Mouse (Mus musculus): Measurements from ENCODE around the gene Lemd1. TPM values are rescaled to one million over a fixed set of nuclear protein-coding genes. Genes with fewer than 3 reads are reported as not detected.

Gene Lemd1
- polyA plus RNA-seq (2014; fragmentation: Illumina TruSeq; extraction: RNeasy Lipid Tissue Mini Kit (QIAGEN cat#74804); ENCODE audit: insufficient read depth, low read depth, low replicate concordance) = not detected

GRCm38 (mm10) chr1:132191093-132191785 lies at the start of gene Lemd1, which contains the start of gene AC124108.1:
Gene Lemd1 (plus strand): TSS chr1:132191431.
Gene AC124108.1 (plus strand): TSS chr1:132191457.

GRCm38 (mm10) chr1:132229667-132230066 lies 38.4 kb downstream of the Lemd1 start, which contains the start of gene Gm10188:
Gene Gm10188 (minus strand): TSS chr1:132229767.

GRCm38 (mm10) chr1:132298425-132298800 lies 107.2 kb downstream of the Lemd1 start, which contains the start of gene Klhdc8a:
Gene Klhdc8a (plus strand): TSS chr1:132298626.

Other genes starting within 250 kb of the Lemd1 start
- gene Slc45a3, start 228.5 kb upstream of the Lemd1 start, polyA plus RNA-seq (2014; fragmentation: Illumina TruSeq; extraction: RNeasy Lipid Tissue Mini Kit (QIAGEN cat#74804); ENCODE audit: insufficient read depth, low read depth, low replicate concordance) = 4.3 TPM
- gene Elk4, start 183.8 kb upstream of the Lemd1 start, polyA plus RNA-seq (2014; fragmentation: Illumina TruSeq; extraction: RNeasy Lipid Tissue Mini Kit (QIAGEN cat#74804); ENCODE audit: insufficient read depth, low read depth, low replicate concordance) = 41.2 TPM
- 1.6 TPM for gene Mfsd4a, start 123.4 kb upstream of the Lemd1 start, polyA plus RNA-seq (2014; fragmentation: Illumina TruSeq; extraction: RNeasy Lipid Tissue Mini Kit (QIAGEN cat#74804); ENCODE audit: insufficient read depth, low read depth, low replicate concordance)
- gene Cdk18, start 51.7 kb upstream of the Lemd1 start, polyA plus RNA-seq (2014; fragmentation: Illumina TruSeq; extraction: RNeasy Lipid Tissue Mini Kit (QIAGEN cat#74804); ENCODE audit: insufficient read depth, low read depth, low replicate concordance) = 6.4 TPM
- gene AC124108.1, start within 50 bp of the Lemd1 start, polyA plus RNA-seq (2014; fragmentation: Illumina TruSeq; extraction: RNeasy Lipid Tissue Mini Kit (QIAGEN cat#74804); ENCODE audit: insufficient read depth, low read depth, low replicate concordance) = not detected
- gene Gm10188, start 38.3 kb downstream of the Lemd1 start, polyA plus RNA-seq (2014; fragmentation: Illumina TruSeq; extraction: RNeasy Lipid Tissue Mini Kit (QIAGEN cat#74804); ENCODE audit: insufficient read depth, low read depth, low replicate concordance) = not detected
- gene Klhdc8a, start 107.2 kb downstream of the Lemd1 start, polyA plus RNA-seq (2014; fragmentation: Illumina TruSeq; extraction: RNeasy Lipid Tissue Mini Kit (QIAGEN cat#74804); ENCODE audit: insufficient read depth, low read depth, low replicate concordance) = 2.8 TPM
- gene Nuak2, start 124.7 kb downstream of the Lemd1 start, polyA plus RNA-seq (2014; fragmentation: Illumina TruSeq; extraction: RNeasy Lipid Tissue Mini Kit (QIAGEN cat#74804); ENCODE audit: insufficient read depth, low read depth, low replicate concordance) = 5.9 TPM
- 78.9 TPM for gene Tmcc2, start 199.8 kb downstream of the Lemd1 start, polyA plus RNA-seq (2014; fragmentation: Illumina TruSeq; extraction: RNeasy Lipid Tissue Mini Kit (QIAGEN cat#74804); ENCODE audit: insufficient read depth, low read depth, low replicate concordance)
- gene Dstyk, start 226.1 kb downstream of the Lemd1 start, polyA plus RNA-seq (2014; fragmentation: Illumina TruSeq; extraction: RNeasy Lipid Tissue Mini Kit (QIAGEN cat#74804); ENCODE audit: insufficient read depth, low read depth, low replicate concordance) = 7.9 TPM

Data from lung, adult 10 weeks (tissue).